Mouse (Mus musculus): Measurements from ENCODE around the gene Peak1. TPM values are rescaled to one million over a fixed set of nuclear protein-coding genes. Genes with fewer than 3 reads are reported as not detected.
A peak's percentile ranks its signal among the peaks of the same experiment; 100 is the strongest.

The Peak1 gene
- polyA plus RNA-seq, 1 experiment from 2014 or later: 2.6 TPM

GRCm38 (mm10) chr9:56264308-56265021 is 153.4 kb downstream of the Peak1 start:
- H3K4me3 ChIP-seq (ENCODE audit: low read depth, low read length): no peak overlapping the region
- H3K9me3 ChIP-seq (ENCODE audit: low read length): peaks cover 6% of the 10 kb centered on the region
- 48% methylated on average over 7 of the region's 7 CpGs for WGBS (ENCODE audit: insufficient replicate concordance)
- ATAC-seq: 0 out of 2 replicates have a peak, but pooled peaks have one; percentile 21
- no peak for TF ChIP-seq EP300 (IDR thresholded peaks at IDR 0.05; ENCODE audit: low read depth)
- TF ChIP-seq CTCF (IDR thresholded peaks at IDR 0.05; ENCODE audit: low read depth): peak; percentile 67
- DNase-seq: no peak
- H3K27ac ChIP-seq (ENCODE audit: low read depth): no peak overlapping the region
- no peak overlapping the region for H3K4me2 ChIP-seq (ENCODE audit: low read depth, low read length)
- peaks cover 3% of the 10 kb centered on the region for H3K4me1 ChIP-seq (ENCODE audit: insufficient read depth)
- H3K36me3 ChIP-seq (replicated peaks; ENCODE audit: insufficient read depth, low read length): no peaks in the 10 kb centered on the region; the same call in 1 of the 2 replicates
- H3K9ac ChIP-seq (replicated peaks): no peak overlapping the region
- no peaks in the 10 kb centered on the region for H3K27me3 ChIP-seq (ENCODE audit: insufficient read depth, low read length)

- 63% methylated on average over 1 of the region's 1 CpGs for WGBS (ENCODE audit: insufficient replicate concordance)
- Histone ChIP-seq H3K36me3 (replicated peaks; ENCODE audit: insufficient read depth, low read length) (peaks cover 4% of the 10 kb centered on the region; the same call in 1 of the 2 replicates), H3K4me1 (ENCODE audit: insufficient read depth) (peaks cover 3% of the 10 kb centered on the region), H3K27me3 (ENCODE audit: insufficient read depth, low read length) (no peaks in the 10 kb centered on the region), H3K27ac (ENCODE audit: low read depth) (no peak overlapping the region), H3K4me3 (ENCODE audit: low read depth, low read length) (no peak overlapping the region), H3K9ac (replicated peaks) (no peak overlapping the region), H3K4me2 (ENCODE audit: low read depth, low read length) (no peak overlapping the region), H3K9me3 (ENCODE audit: low read length) (peaks cover 6% of the 10 kb centered on the region)
- ATAC-seq (no peak), DNase-seq (no peak)
- no peak for TF ChIP-seq CTCF (IDR thresholded peaks at IDR 0.05; ENCODE audit: low read depth)
- TF ChIP-seq EP300 (IDR thresholded peaks at IDR 0.05; ENCODE audit: low read depth): no peak
These were observed 154.8 kb downstream of the Peak1 start for GRCm38 (mm10) chr9:56263055-56263454.

GRCm38 (mm10) chr9:56260495-56261136 is 157.3 kb downstream of the Peak1 start:
- H3K9ac ChIP-seq (replicated peaks): no peak overlapping the region
- ATAC-seq: no peak
- no peak overlapping the region for H3K27ac ChIP-seq (ENCODE audit: low read depth)
- peaks cover 6% of the 10 kb centered on the region for H3K9me3 ChIP-seq (ENCODE audit: low read length)
- H3K36me3 ChIP-seq (replicated peaks; ENCODE audit: insufficient read depth, low read length): peaks cover 4% of the 10 kb centered on the region; the same call in 1 of the 2 replicates
- H3K4me3 ChIP-seq (ENCODE audit: low read depth, low read length): no peak overlapping the region
- no peaks in the 10 kb centered on the region for H3K27me3 ChIP-seq (ENCODE audit: insufficient read depth, low read length)
- H3K4me2 ChIP-seq (ENCODE audit: low read depth, low read length): no peak overlapping the region
- no peak for DNase-seq
- no peaks in the 10 kb centered on the region for H3K4me1 ChIP-seq (ENCODE audit: insufficient read depth)
- WGBS (ENCODE audit: insufficient replicate concordance): 81% methylated on average over 14 of the region's 14 CpGs
- TF ChIP-seq CTCF (IDR thresholded peaks at IDR 0.05; ENCODE audit: low read depth) (no peak), EP300 (IDR thresholded peaks at IDR 0.05; ENCODE audit: low read depth) (no peak)

- Histone ChIP-seq H3K36me3 (replicated peaks; ENCODE audit: insufficient read depth, low read length) (peaks cover 4% of the 10 kb centered on the region; the same call in 1 of the 2 replicates), H3K9ac (replicated peaks) (no peak overlapping the region), H3K9me3 (ENCODE audit: low read length) (peaks cover 6% of the 10 kb centered on the region), H3K27ac (ENCODE audit: low read depth) (no peak overlapping the region), H3K4me1 (ENCODE audit: insufficient read depth) (no peaks in the 10 kb centered on the region), H3K27me3 (ENCODE audit: insufficient read depth, low read length) (no peaks in the 10 kb centered on the region), H3K4me2 (ENCODE audit: low read depth, low read length) (no peak overlapping the region), H3K4me3 (ENCODE audit: low read depth, low read length) (no peak overlapping the region)
- TF ChIP-seq EP300 (IDR thresholded peaks at IDR 0.05; ENCODE audit: low read depth) (no peak), CTCF (IDR thresholded peaks at IDR 0.05; ENCODE audit: low read depth) (no peak)
- WGBS (ENCODE audit: insufficient replicate concordance): 79% methylated on average over 22 of the region's 22 CpGs
- DNase-seq (peak; percentile 26), ATAC-seq (no peak)
These were observed 157.9 kb downstream of the Peak1 start for GRCm38 (mm10) chr9:56259790-56260494.

GRCm38 (mm10) chr9:56258261-56258790 is 159.5 kb downstream of the Peak1 start:
- Histone ChIP-seq H3K9me3 (ENCODE audit: low read length) (peaks cover 6% of the 10 kb centered on the region), H3K36me3 (replicated peaks; ENCODE audit: insufficient read depth, low read length) (peaks cover 4% of the 10 kb centered on the region; the same call in 1 of the 2 replicates), H3K4me2 (ENCODE audit: low read depth, low read length) (no peak overlapping the region), H3K27ac (ENCODE audit: low read depth) (no peak overlapping the region), H3K27me3 (ENCODE audit: insufficient read depth, low read length) (no peaks in the 10 kb centered on the region), H3K4me1 (ENCODE audit: insufficient read depth) (no peaks in the 10 kb centered on the region), H3K4me3 (ENCODE audit: low read depth, low read length) (no peak overlapping the region), H3K9ac (replicated peaks) (no peak overlapping the region)
- ATAC-seq (no peak), DNase-seq (no peak)
- WGBS (ENCODE audit: insufficient replicate concordance): 85% methylated on average over 10 of the region's 10 CpGs
- no peak for TF ChIP-seq CTCF (IDR thresholded peaks at IDR 0.05; ENCODE audit: low read depth)
- no peak for TF ChIP-seq EP300 (IDR thresholded peaks at IDR 0.05; ENCODE audit: low read depth)

Data from liver, postnatal 0 days (tissue).